Mouse (Mus musculus) v-Abl transformed pro-B cells (cell line): ENCODE measurements around the gene 2010300C02Rik.

Experiments used
- in situ Hi-C, 2 experiments: fragments of 400-800 bp; cut with MboI; formaldehyde crosslinking; loops; one replicate each; pipeline ENCODE4 v1.15.1; 2025; ENCODE audit not compliant: unreplicated experiment in 2 of 2

2010300C02Rik gene

GRCm38 (mm10) chr1:37711596-37712356, 8.1 kb downstream of the 2010300C02Rik start:
- in situ Hi-C loops, result no loop called here

GRCm38 (mm10) chr1:37711082-37711481, 8.8 kb downstream of the 2010300C02Rik start:
- in situ Hi-C loops, result no loop called here

GRCm38 (mm10) chr1:37709736-37710135, 10.1 kb downstream of the 2010300C02Rik start:
- in situ Hi-C loops, result no loop called here

DNA sequence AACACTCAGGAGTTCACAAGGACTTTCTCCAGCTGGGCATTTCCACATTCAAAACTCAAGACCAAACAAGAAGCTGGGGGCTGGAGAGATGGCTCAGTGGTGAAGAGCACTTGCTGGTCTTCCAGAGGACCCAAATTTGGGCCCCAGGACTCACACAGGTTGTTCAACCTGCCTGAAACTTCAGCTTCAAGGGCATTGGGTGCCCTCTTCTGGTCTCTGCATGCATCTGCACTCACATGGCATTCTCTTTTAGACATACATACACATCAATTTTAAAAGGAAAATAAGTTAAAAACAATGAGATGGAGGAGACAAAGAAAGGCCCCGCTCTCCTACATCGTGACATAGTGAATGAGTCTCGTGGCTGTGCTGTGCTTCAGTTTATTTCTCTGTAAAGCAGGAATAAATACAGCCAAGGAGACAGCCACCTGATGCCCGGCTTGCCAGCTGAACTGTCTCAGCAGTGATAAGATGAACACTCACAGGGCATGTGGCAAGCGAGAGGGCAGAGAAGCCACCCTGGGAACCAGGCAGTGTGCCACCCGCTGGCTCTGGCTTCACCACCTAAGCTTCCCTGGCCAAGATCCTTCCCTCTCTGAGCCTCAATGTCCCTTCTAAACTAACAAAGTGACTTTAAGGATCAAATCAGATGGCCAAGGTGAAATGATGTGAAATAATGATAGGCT, 11.5 kb downstream of the 2010300C02Rik start:
- in situ Hi-C loops, result no loop called here

DNA sequence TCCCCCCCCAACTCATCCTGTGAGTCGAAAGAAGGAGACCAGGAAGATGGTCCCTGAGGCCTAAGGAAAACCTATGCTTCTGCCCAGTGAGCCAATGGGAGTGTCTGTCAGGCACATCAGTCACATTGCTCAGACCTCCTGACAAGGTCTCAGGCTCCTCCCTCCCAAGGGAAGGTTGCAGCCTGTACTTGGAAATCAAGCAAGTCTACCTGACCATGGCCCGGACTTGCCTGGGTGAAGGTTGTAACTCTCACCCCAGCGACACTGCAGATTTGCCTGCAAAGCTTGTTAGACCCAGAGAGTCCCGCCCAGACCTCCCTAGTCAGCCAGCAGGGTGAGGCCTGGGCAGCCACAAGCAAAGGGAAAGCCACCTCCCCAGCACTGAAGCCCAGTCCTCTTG, 17.6 kb downstream of the 2010300C02Rik start:
- in situ Hi-C loops, result no loop called here

GRCm38 (mm10) chr1:37698852-37699439, 20.9 kb downstream of the 2010300C02Rik start:
- in situ Hi-C loops, result loop anchor here in 1 of 2 experiments (25.0 kb wide), 1 partner anchor 288 kb away; the partner anchor contains the start of genes Eif5b and Txndc9

DNA sequence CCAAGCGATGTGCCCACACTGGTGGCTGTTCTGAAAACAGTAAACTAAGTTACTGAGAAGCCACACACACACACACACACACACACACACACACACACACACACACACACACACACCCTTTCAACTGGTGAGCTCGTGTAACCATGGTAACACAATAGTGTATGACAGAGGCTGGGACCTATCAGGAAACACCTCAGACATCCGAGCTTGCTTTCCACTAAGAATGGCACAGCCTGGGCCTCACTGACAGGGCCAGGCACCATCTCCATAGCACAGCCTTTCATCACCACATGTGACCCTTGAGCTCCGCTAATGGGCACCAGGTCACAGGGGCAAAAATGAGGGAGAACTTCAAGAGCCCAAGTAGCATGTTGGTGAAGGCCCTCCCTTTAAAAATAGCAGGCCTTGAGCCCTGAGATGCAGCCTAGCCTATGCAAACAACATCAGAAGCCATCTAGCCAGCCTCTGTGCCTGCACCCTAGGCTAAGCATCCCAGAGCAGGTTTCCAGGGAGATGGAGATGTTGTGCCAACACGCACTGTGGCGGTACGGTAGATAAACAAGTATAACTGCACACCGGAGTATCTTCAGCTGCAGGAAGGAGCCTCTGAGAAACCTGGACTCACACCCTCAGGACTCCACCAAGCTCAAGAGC, 21.6 kb downstream of the 2010300C02Rik start:
- in situ Hi-C loops, result loop anchor here in 1 of 2 experiments (25.0 kb wide), 1 partner anchor 289 kb away; the partner anchor contains the start of genes Eif5b and Txndc9

DNA sequence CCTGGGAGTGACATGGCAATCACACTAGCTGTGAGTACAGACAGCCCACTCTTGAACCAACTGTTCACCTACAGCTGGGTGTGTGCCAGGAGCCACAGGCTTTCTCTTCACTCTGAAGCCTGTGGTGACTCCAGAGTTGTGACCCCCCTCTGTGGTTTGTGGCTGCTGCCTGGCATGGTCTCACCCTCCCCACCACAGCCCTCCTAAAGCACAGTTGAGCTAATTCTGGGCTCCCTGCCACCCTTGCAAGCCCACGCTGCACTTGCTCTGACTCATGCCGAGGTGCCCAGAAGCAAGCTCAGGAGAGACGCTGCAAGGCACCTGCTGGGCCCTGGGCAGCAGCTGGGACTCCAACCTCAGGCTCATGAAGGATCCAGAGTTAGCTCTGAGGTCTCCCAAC, 23.0 kb downstream of the 2010300C02Rik start:
- in situ Hi-C loops, result loop anchor here in 1 of 2 experiments (25.0 kb wide), 1 partner anchor 290 kb away; the partner anchor contains the start of genes Eif5b and Txndc9

GRCm38 (mm10) chr1:37695732-37696131, 24.2 kb downstream of the 2010300C02Rik start:
- in situ Hi-C loops, result loop anchor here in 1 of 2 experiments (25.0 kb wide), 1 partner anchor 292 kb away; the partner anchor contains the start of genes Eif5b and Txndc9

GRCm38 (mm10) chr1:37694417-37694816, 25.5 kb downstream of the 2010300C02Rik start:
- in situ Hi-C loops, result loop anchor here in 1 of 2 experiments (25.0 kb wide), 1 partner anchor 293 kb away; the partner anchor contains the start of genes Eif5b and Txndc9

- in situ Hi-C loops, result loop anchor here in 1 of 2 experiments (25.0 kb wide), 1 partner anchor 296 kb away; the partner anchor contains the start of genes Eif5b and Txndc9
These were observed 28.7 kb downstream of the 2010300C02Rik start for GRCm38 (mm10) chr1:37691179-37691578.

GRCm38 (mm10) chr1:37690665-37691064, 29.2 kb downstream of the 2010300C02Rik start:
- in situ Hi-C loops, result loop anchor here in 1 of 2 experiments (25.0 kb wide), 1 partner anchor 297 kb away; the partner anchor contains the start of genes Eif5b and Txndc9

DNA sequence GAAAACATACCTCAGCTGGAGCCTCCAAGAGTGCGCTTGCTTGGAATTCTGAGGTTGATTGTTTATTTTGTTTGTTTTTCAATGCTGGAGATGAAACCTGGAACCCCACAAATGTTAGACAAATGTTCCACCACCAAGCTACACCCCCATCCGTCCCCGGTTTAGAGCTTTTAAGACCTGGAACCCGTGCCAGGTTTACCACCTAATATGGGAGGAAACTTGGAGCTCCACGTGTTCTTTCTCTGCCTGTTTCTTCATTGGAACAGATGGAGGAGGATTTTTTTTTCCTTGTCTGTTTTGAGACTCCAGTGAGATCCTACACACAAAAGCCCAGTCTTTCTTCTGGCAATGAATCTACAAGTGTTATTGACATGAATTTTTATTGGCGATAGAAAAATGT, 30.2 kb downstream of the 2010300C02Rik start:
- in situ Hi-C loops, result loop anchor here (10.0 to 25.0 kb wide), 3 partner anchors 295 to 1095 kb away; partner anchors contain the start of genes Eif5b (in 1 of the 2) and Txndc9 (in 1 of the 2)

- in situ Hi-C loops, result loop anchor here (10.0 to 25.0 kb wide), 3 partner anchors 296 to 1096 kb away; partner anchors contain the start of genes Eif5b (in 1 of the 2) and Txndc9 (in 1 of the 2)
These were observed 31.5 kb downstream of the 2010300C02Rik start for GRCm38 (mm10) chr1:37688351-37688750.

- in situ Hi-C loops, result loop anchor here (10.0 to 25.0 kb wide), 3 partner anchors 297 to 1097 kb away; partner anchors contain the start of genes Eif5b (in 1 of the 2) and Txndc9 (in 1 of the 2)
These were observed 32.4 kb downstream of the 2010300C02Rik start for GRCm38 (mm10) chr1:37687515-37687914.

GRCm38 (mm10) chr1:37686953-37687441, 32.9 kb downstream of the 2010300C02Rik start:
- in situ Hi-C loops, result loop anchor here (10.0 to 25.0 kb wide), 3 partner anchors 298 to 1098 kb away; partner anchors contain the start of genes Eif5b (in 1 of the 2) and Txndc9 (in 1 of the 2)

- in situ Hi-C loops, result loop anchor here (10.0 to 25.0 kb wide), 3 partner anchors 186 to 456 kb away; partner anchors contain the start of genes Eif5b (in 1 of the 2), Tsga10 (in 1 of the 2) and Txndc9 (in 1 of the 2)
These were observed 41.4 kb downstream of the 2010300C02Rik start for GRCm38 (mm10) chr1:37678327-37679123.

DNA sequence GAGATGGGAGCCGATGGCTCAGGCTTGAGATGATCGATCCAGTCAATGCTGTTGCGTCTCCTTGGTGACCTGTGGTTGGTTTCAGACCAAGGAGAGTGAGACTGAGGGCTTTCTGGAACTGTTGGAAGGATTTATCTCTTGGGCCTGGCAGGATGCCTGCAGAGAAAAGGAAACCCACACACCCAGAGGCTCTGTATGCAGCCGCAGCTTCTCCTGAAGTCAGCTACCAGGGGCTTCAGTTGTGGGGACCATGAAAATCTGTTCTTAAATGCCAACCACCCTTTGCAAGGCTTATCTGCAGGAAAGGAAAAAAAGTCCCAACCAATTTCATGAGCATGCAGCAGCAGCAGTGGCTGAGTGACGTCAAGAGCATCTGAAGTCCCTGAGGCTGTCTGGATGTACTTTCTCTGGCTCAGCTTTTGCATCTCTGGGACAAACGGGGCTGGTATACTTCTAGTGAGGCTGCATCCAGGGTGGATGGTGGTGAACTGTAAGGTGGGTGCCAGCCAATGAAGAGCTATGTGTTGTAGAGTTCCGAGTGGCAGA, 42.8 kb downstream of the 2010300C02Rik start:
- in situ Hi-C loops, result loop anchor here (10.0 to 25.0 kb wide), 3 partner anchors 188 to 458 kb away; partner anchors contain the start of genes Eif5b (in 1 of the 2), Tsga10 (in 1 of the 2) and Txndc9 (in 1 of the 2)
